Mouse (Mus musculus): ENCODE data around the gene Atxn7l3. TPM values are rescaled to one million over a fixed set of nuclear protein-coding genes. Genes with fewer than 3 reads are reported as not detected.

Gene Atxn7l3
- polyA plus RNA-seq (2014; fragmentation: Nextera tagmentation; extraction: Ambion mirVana) = 19.5 and 20.8 TPM in 2 replicates

GRCm38 (mm10) chr11:102296491-102297472 is at the start of gene Atxn7l3:
Atxn7l3 (minus strand) TSS chr11:102296631.
- H3K9ac ChIP-seq (ENCODE audit: low read depth, low read length) = peak within 1 kb of the TSS; percentile 96
- no peaks in the 10 kb centered on the region for H3K27me3 ChIP-seq (replicated peaks; ENCODE audit: control insufficient read depth, insufficient read depth, low read length)
- ATAC-seq (ENCODE audit: low read depth) (peak; percentile 95), DNase-seq (ENCODE audit: low spot score) (peak; percentile 100)
- whole genome bisulfite sequencing = 0% methylated on average over 28 of the region's 125 CpGs
- H3K36me3 ChIP-seq (ENCODE audit: control insufficient read depth, insufficient read depth, low read length) = peaks cover 27% of the 10 kb centered on the region
- peaks cover 12% of the 10 kb centered on the region; the same call in 1 of the 2 replicates for H3K4me1 ChIP-seq (ENCODE audit: control insufficient read depth, insufficient read depth, low read length)
- peak within 1 kb of the TSS; percentile 81 for H3K4me3 ChIP-seq (ENCODE audit: low read depth, low read length)
- H3K4me2 ChIP-seq (ENCODE audit: low read depth, low read length) = peak within 1 kb of the TSS; percentile 85
- no peaks in the 10 kb centered on the region for H3K9me3 ChIP-seq (ENCODE audit: control insufficient read depth, low read length)
- peak within 1 kb of the TSS; percentile 99 for H3K27ac ChIP-seq (replicated peaks; ENCODE audit: low read depth, low read length)

GRCm38 (mm10) chr11:102344458-102344857 is 48.0 kb upstream of the Atxn7l3 start:
- no peaks in the 10 kb centered on the region for H3K4me1 ChIP-seq (ENCODE audit: control insufficient read depth, insufficient read depth, low read length)
- no peak overlapping the region for H3K4me2 ChIP-seq (ENCODE audit: low read depth, low read length)
- DNase-seq (ENCODE audit: low spot score) (no peak), ATAC-seq (ENCODE audit: low read depth) (no peak)
- no peak overlapping the region for H3K4me3 ChIP-seq (ENCODE audit: low read depth, low read length)
- H3K27me3 ChIP-seq (replicated peaks; ENCODE audit: control insufficient read depth, insufficient read depth, low read length) = no peaks in the 10 kb centered on the region
- H3K27ac ChIP-seq (replicated peaks; ENCODE audit: low read depth, low read length) = no peak overlapping the region
- WGBS = 77% methylated on average over 3 of the region's 3 CpGs
- H3K9me3 ChIP-seq (ENCODE audit: control insufficient read depth, low read length) = no peaks in the 10 kb centered on the region
- no peak overlapping the region for H3K9ac ChIP-seq (ENCODE audit: low read depth, low read length)
- no peaks in the 10 kb centered on the region for H3K36me3 ChIP-seq (ENCODE audit: control insufficient read depth, insufficient read depth, low read length)

GRCm38 (mm10) chr11:102342742-102343141 is 46.3 kb upstream of the Atxn7l3 start:
- H3K27ac ChIP-seq (replicated peaks; ENCODE audit: low read depth, low read length) = no peak overlapping the region
- no peaks in the 10 kb centered on the region for H3K4me1 ChIP-seq (ENCODE audit: control insufficient read depth, insufficient read depth, low read length)
- ATAC-seq (ENCODE audit: low read depth) (no peak), DNase-seq (ENCODE audit: low spot score) (no peak)
- H3K4me2 ChIP-seq (ENCODE audit: low read depth, low read length) = no peak overlapping the region
- H3K27me3 ChIP-seq (replicated peaks; ENCODE audit: control insufficient read depth, insufficient read depth, low read length) = no peaks in the 10 kb centered on the region
- 61% methylated on average over 12 of the region's 12 CpGs for WGBS
- no peak overlapping the region for H3K4me3 ChIP-seq (ENCODE audit: low read depth, low read length)
- no peaks in the 10 kb centered on the region for H3K36me3 ChIP-seq (ENCODE audit: control insufficient read depth, insufficient read depth, low read length)
- H3K9me3 ChIP-seq (ENCODE audit: control insufficient read depth, low read length) = no peaks in the 10 kb centered on the region
- no peak overlapping the region for H3K9ac ChIP-seq (ENCODE audit: low read depth, low read length)

GRCm38 (mm10) chr11:102341101-102341500 is 44.7 kb upstream of the Atxn7l3 start:
- DNase-seq (ENCODE audit: low spot score) = no peak
- WGBS = 70% methylated on average over 4 of the region's 4 CpGs
- H3K4me1 ChIP-seq (ENCODE audit: control insufficient read depth, insufficient read depth, low read length) = no peaks in the 10 kb centered on the region

GRCm38 (mm10) chr11:102339624-102340023 is 43.2 kb upstream of the Atxn7l3 start:
- Histone ChIP-seq H3K4me1 (ENCODE audit: control insufficient read depth, insufficient read depth, low read length) (no peaks in the 10 kb centered on the region), H3K4me2 (ENCODE audit: low read depth, low read length) (no peak overlapping the region), H3K36me3 (ENCODE audit: control insufficient read depth, insufficient read depth, low read length) (no peaks in the 10 kb centered on the region), H3K27me3 (replicated peaks; ENCODE audit: control insufficient read depth, insufficient read depth, low read length) (no peaks in the 10 kb centered on the region), H3K4me3 (ENCODE audit: low read depth, low read length) (no peak overlapping the region), H3K9ac (ENCODE audit: low read depth, low read length) (no peak overlapping the region), H3K27ac (replicated peaks; ENCODE audit: low read depth, low read length) (no peak overlapping the region), H3K9me3 (ENCODE audit: control insufficient read depth, low read length) (no peaks in the 10 kb centered on the region)
- DNase-seq (ENCODE audit: low spot score) (no peak), ATAC-seq (ENCODE audit: low read depth) (no peak)
- 57% methylated on average over 4 of the region's 4 CpGs for WGBS

More at GRCm38 (mm10) chr11:102341101-102341500, 44.7 kb upstream of the Atxn7l3 start:
- ATAC-seq (ENCODE audit: low read depth) = no peak
- Histone ChIP-seq H3K4me3 (ENCODE audit: low read depth, low read length) (no peak overlapping the region), H3K9me3 (ENCODE audit: control insufficient read depth, low read length) (no peaks in the 10 kb centered on the region), H3K9ac (ENCODE audit: low read depth, low read length) (no peak overlapping the region), H3K27ac (replicated peaks; ENCODE audit: low read depth, low read length) (no peak overlapping the region), H3K4me2 (ENCODE audit: low read depth, low read length) (no peak overlapping the region), H3K27me3 (replicated peaks; ENCODE audit: control insufficient read depth, insufficient read depth, low read length) (no peaks in the 10 kb centered on the region), H3K36me3 (ENCODE audit: control insufficient read depth, insufficient read depth, low read length) (no peaks in the 10 kb centered on the region)

GRCm38 (mm10) chr11:102339195-102339594 is 42.8 kb upstream of the Atxn7l3 start:
- H3K4me3 ChIP-seq (ENCODE audit: low read depth, low read length) = no peak overlapping the region
- peak; percentile 49 for DNase-seq (ENCODE audit: low spot score)
- H3K9me3 ChIP-seq (ENCODE audit: control insufficient read depth, low read length) = no peaks in the 10 kb centered on the region
- H3K4me1 ChIP-seq (ENCODE audit: control insufficient read depth, insufficient read depth, low read length) = no peaks in the 10 kb centered on the region
- peak; percentile 22; the same call in 1 of the 2 replicates for ATAC-seq (ENCODE audit: low read depth)
- WGBS = 66% methylated on average over 11 of the region's 11 CpGs
- H3K27ac ChIP-seq (replicated peaks; ENCODE audit: low read depth, low read length) = no peak overlapping the region
- no peak overlapping the region for H3K9ac ChIP-seq (ENCODE audit: low read depth, low read length)
- H3K4me2 ChIP-seq (ENCODE audit: low read depth, low read length) = no peak overlapping the region
- H3K27me3 ChIP-seq (replicated peaks; ENCODE audit: control insufficient read depth, insufficient read depth, low read length) = no peaks in the 10 kb centered on the region
- H3K36me3 ChIP-seq (ENCODE audit: control insufficient read depth, insufficient read depth, low read length) = no peaks in the 10 kb centered on the region

- H3K27me3 ChIP-seq (replicated peaks; ENCODE audit: control insufficient read depth, insufficient read depth, low read length) = no peaks in the 10 kb centered on the region
- no peak overlapping the region for H3K27ac ChIP-seq (replicated peaks; ENCODE audit: low read depth, low read length)
- H3K4me2 ChIP-seq (ENCODE audit: low read depth, low read length) = no peak overlapping the region
- ATAC-seq (ENCODE audit: low read depth) (no peak), DNase-seq (ENCODE audit: low spot score) (peak; percentile 81)
- H3K4me1 ChIP-seq (ENCODE audit: control insufficient read depth, insufficient read depth, low read length) = no peaks in the 10 kb centered on the region
- 43% methylated on average over 3 of the region's 3 CpGs for WGBS
- H3K36me3 ChIP-seq (ENCODE audit: control insufficient read depth, insufficient read depth, low read length) = no peaks in the 10 kb centered on the region
- no peak overlapping the region for H3K9ac ChIP-seq (ENCODE audit: low read depth, low read length)
- H3K4me3 ChIP-seq (ENCODE audit: low read depth, low read length) = no peak overlapping the region
- no peaks in the 10 kb centered on the region for H3K9me3 ChIP-seq (ENCODE audit: control insufficient read depth, low read length)
Observed at GRCm38 (mm10) chr11:102338561-102338960, 42.1 kb upstream of the Atxn7l3 start.

GRCm38 (mm10) chr11:102337921-102338320 is 41.5 kb upstream of the Atxn7l3 start:
- WGBS = 71% methylated on average over 1 of the region's 1 CpGs

More at GRCm38 (mm10) chr11:102337921-102338320, 41.5 kb upstream of the Atxn7l3 start:
- Histone ChIP-seq H3K36me3 (ENCODE audit: control insufficient read depth, insufficient read depth, low read length) (no peaks in the 10 kb centered on the region), H3K4me3 (ENCODE audit: low read depth, low read length) (no peak overlapping the region), H3K4me1 (ENCODE audit: control insufficient read depth, insufficient read depth, low read length) (no peaks in the 10 kb centered on the region), H3K27me3 (replicated peaks; ENCODE audit: control insufficient read depth, insufficient read depth, low read length) (no peaks in the 10 kb centered on the region), H3K4me2 (ENCODE audit: low read depth, low read length) (no peak overlapping the region), H3K9ac (ENCODE audit: low read depth, low read length) (no peak overlapping the region), H3K9me3 (ENCODE audit: control insufficient read depth, low read length) (no peaks in the 10 kb centered on the region), H3K27ac (replicated peaks; ENCODE audit: low read depth, low read length) (no peak overlapping the region)
- ATAC-seq (ENCODE audit: low read depth) (no peak), DNase-seq (ENCODE audit: low spot score) (no peak)

Data from embryonic facial prominence, embryonic 14.5 days (tissue).